Mouse (Mus musculus) lung, adult 2 months (tissue): ENCODE results near the gene Gm6509. TPM values are rescaled to one million over a fixed set of nuclear protein-coding genes. Genes with fewer than 3 reads are reported as not detected.
"Not testable (repeated sequence)": the region's sequence is repeated elsewhere in the genome, so short reads cannot be mapped to it uniquely, and the experiment has no call there.

Experiments used
- DNase-seq: peaks from one replicate; pipeline ENCODE4 v3.0.0; 2022
- H3K4me1 ChIP-seq: fragments of 200-500 bp; 2 replicates; pipeline ENCODE4 v1.6.1; 2011; ENCODE audit warnings: low read length; ENCODE audit not compliant: control insufficient read depth, insufficient read depth
- H3K4me3 ChIP-seq: fragments of 200-500 bp; replicated peaks from 2 replicates; pipeline ENCODE3; 2011; ENCODE audit warnings: low read depth, mild to moderate bottlenecking, control low read depth, low read length; ENCODE audit errors: extremely low read depth
- WGBS: fragments of 180-500 bp; shearing (Covaris S2); methylation state at CpG from one replicate; pipeline ENCODE4 v1.1.7; 2018; 5-methylcytosine and 5-hydroxymethylcytosine counted together
- polyA plus RNA-seq: library from polyadenylated mRNA; depleted of rRNA; stranded (reverse); fragments of >200 nt; gene quantifications from 2 replicates; pipeline ENCODE4 v1.2.3, GENCODE M21; 2012; rRNA removed

Gm6509 gene
- polyA plus RNA-seq, result not detected in 2 replicates

DNA sequence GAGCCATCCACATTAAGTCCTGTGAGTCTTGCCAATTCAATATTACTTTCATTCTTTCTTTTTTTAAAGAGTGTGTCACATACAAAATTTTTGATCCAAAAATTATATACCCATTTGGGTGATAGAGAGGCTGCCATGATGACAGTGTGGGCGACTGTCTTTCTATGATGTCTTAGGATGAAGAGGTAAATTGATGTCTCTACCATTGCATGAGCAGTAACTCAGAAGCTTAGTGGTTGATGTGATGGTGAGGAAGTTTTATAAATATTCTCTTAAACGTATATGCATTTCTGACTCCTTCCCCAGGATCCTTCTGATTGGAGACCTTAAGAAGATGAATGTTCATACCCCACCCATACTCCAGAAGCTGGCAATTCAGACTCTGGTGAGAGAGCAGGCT is at the start of gene Gm6509:
Gene Gm6509, plus strand, starts transcription at position 301 of the 400 bp plus-strand sequence.
- not testable (repeated sequence) for H3K4me3 ChIP-seq, DNase-seq, H3K4me1 ChIP-seq
- WGBS, result 83% methylated on average over 1 of the region's 2 CpGs

DNA sequence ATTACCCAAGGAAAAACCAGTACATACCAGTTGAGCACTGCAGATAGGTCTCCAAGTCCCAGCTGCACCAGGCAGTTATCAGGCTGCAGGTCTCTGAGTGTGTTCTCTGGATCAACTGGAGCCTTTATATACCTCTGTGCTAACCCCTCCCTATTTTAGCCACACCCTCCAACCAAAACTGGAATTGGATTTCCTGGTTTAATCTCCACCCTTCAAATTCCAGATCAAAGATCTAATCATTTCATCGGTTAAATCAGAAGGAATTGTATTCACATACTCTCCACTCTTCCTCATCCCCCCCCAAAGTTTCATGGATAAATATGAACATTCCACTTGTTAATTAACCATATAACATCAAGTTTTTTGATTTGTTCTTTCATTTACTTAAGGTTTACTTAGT is 7.5 kb upstream of the Gm6509 start, which contains the start of gene Gm3147:
Gene Gm3147, minus strand, starts transcription at position 101 of the 400 bp plus-strand sequence.
- H3K4me3 ChIP-seq, DNase-seq, H3K4me1 ChIP-seq: not testable (repeated sequence)
- WGBS, result no CpG with 5 or more reads among the region's 1 CpGs

DNA sequence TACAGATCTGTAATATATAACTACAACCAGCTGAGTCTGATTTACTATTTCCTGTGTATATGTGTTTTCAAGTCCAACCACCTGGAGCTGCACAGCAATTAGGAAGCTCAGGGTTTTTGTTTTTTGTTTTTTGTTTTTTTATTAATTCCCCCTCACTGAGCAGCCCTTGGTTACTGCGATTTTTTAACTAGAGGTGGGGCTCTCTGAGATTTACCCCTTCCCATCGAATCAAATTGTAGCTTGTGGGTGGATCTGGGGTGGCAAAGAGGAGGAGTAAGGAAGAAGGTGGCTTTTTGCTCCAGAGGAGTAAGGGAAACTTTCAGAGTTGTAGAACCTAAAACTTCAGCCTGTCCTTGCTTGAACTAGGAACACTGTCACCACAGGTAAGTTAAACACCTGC is 24.3 kb downstream of the Gm6509 start, which contains the start of gene Gm6205:
Gene Gm6205, plus strand, starts transcription at position 301 of the 400 bp plus-strand sequence.
- not testable (repeated sequence) for H3K4me3 ChIP-seq, H3K4me1 ChIP-seq, DNase-seq
- no CpG with 5 or more reads among the region's 2 CpGs for WGBS

Other genes with a start within 250 kb of the Gm6509 start
- gene Gm7682, start 178.2 kb upstream of the Gm6509 start, polyA plus RNA-seq, result not detected in 2 replicates
- not detected in 2 replicates for gene Gm3139, start 97.7 kb upstream of the Gm6509 start, polyA plus RNA-seq
- not detected in 2 replicates for gene Gm3147, start 7.6 kb upstream of the Gm6509 start, polyA plus RNA-seq
- not detected in 2 replicates for gene Gm6205, start 24.4 kb downstream of the Gm6509 start, polyA plus RNA-seq
- not detected in 2 replicates for gene Gm3183, start 241.5 kb downstream of the Gm6509 start, polyA plus RNA-seq